Mouse (Mus musculus) embryonic facial prominence, embryonic 13.5 days (tissue): ENCODE data around the gene Gmcl1. TPM values are rescaled to one million over a fixed set of nuclear protein-coding genes. Genes with fewer than 3 reads are reported as not detected.

Experiments used
- ATAC-seq: fragments of 200-750 bp; cut with Nextera tagmentation; 2 replicates; pipeline ENCODE4 v1.8.0; 2017; ENCODE audit warnings: low read depth; ENCODE audit not compliant: insufficient number of reproducible peaks, insufficient read depth, low FRiP score, low TSS enrichment
- H3K27ac ChIP-seq: fragments of 300-500 bp; sonication (generic); 2 replicates; pipeline ENCODE4 v1.5.1; 2015; ENCODE audit warnings: moderate library complexity, mild to moderate bottlenecking, inconsistent platforms
- H3K27me3 ChIP-seq: fragments of 300-500 bp; sonication (generic); 2 replicates; pipeline ENCODE4 v1.6.1; 2015; ENCODE audit warnings: mild to moderate bottlenecking, inconsistent platforms
- H3K36me3 ChIP-seq: fragments of 300-500 bp; sonication (generic); 2 replicates; pipeline ENCODE4 v1.6.1; 2015; ENCODE audit warnings: mild to moderate bottlenecking, inconsistent platforms
- H3K4me1 ChIP-seq: fragments of 300-500 bp; sonication (generic); 2 replicates; pipeline ENCODE4 v1.6.1; 2015; ENCODE audit warnings: inconsistent platforms
- H3K4me2 ChIP-seq: fragments of 300-500 bp; sonication (generic); 2 replicates; pipeline ENCODE4 v1.6.1; 2015; ENCODE audit warnings: moderate library complexity, mild to moderate bottlenecking, inconsistent platforms
- H3K4me3 ChIP-seq: fragments of 300-500 bp; sonication (generic); 2 replicates; pipeline ENCODE4 v1.5.1; 2015; ENCODE audit warnings: mild to moderate bottlenecking, inconsistent platforms
- H3K9ac ChIP-seq: fragments of 300-500 bp; sonication (generic); 2 replicates; pipeline ENCODE4 v1.6.1; 2015; ENCODE audit warnings: mild to moderate bottlenecking, inconsistent platforms
- H3K9me3 ChIP-seq: fragments of 300-500 bp; sonication (generic); 2 replicates; pipeline ENCODE4 v1.6.1; 2016; ENCODE audit warnings: inconsistent platforms
- WGBS: fragments of 180-500 bp; shearing (Covaris S2); methylation state at CpG from one replicate; pipeline ENCODE4 v1.1.7; 2015; ENCODE audit warnings: mixed read lengths; 5-methylcytosine and 5-hydroxymethylcytosine counted together
- polyA plus RNA-seq: library from polyadenylated mRNA; unstranded; fragments of >200 nt; fragmentation: Nextera tagmentation; extraction: Ambion mirVana; gene quantifications from 2 replicates; pipeline ENCODE4 v1.2.1, GENCODE M21; 2015

Gmcl1 gene
- polyA plus RNA-seq, 1 experiment from 2014 or later, result 48.6 TPM

- Histone ChIP-seq H3K36me3 (peaks cover 68% of the 10 kb centered on the region), H3K9ac (no peak overlapping the region), H3K4me3 (no peak overlapping the region), H3K27me3 (no peaks in the 10 kb centered on the region), H3K9me3 (no peaks in the 10 kb centered on the region), H3K4me1 (no peaks in the 10 kb centered on the region), H3K27ac (no peak overlapping the region), H3K4me2 (no peak overlapping the region)
- 76% methylated on average over 9 of the region's 9 CpGs for WGBS
- ATAC-seq, result no peak
Measured at GRCm38 (mm10) chr6:86654270-86654916, 78.8 kb downstream of the Gmcl1 start.

- no peak for ATAC-seq
- no peaks in the 10 kb centered on the region for H3K27me3 ChIP-seq
- H3K27ac ChIP-seq, result no peak overlapping the region
- no peaks in the 10 kb centered on the region for H3K4me1 ChIP-seq
- peaks cover 71% of the 10 kb centered on the region for H3K36me3 ChIP-seq
- 88% methylated on average over 6 of the region's 6 CpGs for WGBS
- no peak overlapping the region for H3K9ac ChIP-seq
- no peaks in the 10 kb centered on the region for H3K9me3 ChIP-seq
- H3K4me3 ChIP-seq, result no peak overlapping the region
- no peak overlapping the region for H3K4me2 ChIP-seq
Measured at GRCm38 (mm10) chr6:86653026-86653425, 80.2 kb downstream of the Gmcl1 start.

GRCm38 (mm10) chr6:86646143-86646542 is 87.0 kb downstream of the Gmcl1 start:
- Histone ChIP-seq H3K4me1 (no peaks in the 10 kb centered on the region), H3K27me3 (no peaks in the 10 kb centered on the region), H3K36me3 (peaks cover 29% of the 10 kb centered on the region), H3K4me3 (no peak overlapping the region), H3K27ac (no peak overlapping the region), H3K9me3 (no peaks in the 10 kb centered on the region), H3K4me2 (no peak overlapping the region), H3K9ac (no peak overlapping the region)
- 75% methylated on average over 7 of the region's 7 CpGs for WGBS
- no peak for ATAC-seq

- WGBS, result 77% methylated on average over 4 of the region's 4 CpGs
Measured at GRCm38 (mm10) chr6:86645551-86645950, 87.6 kb downstream of the Gmcl1 start.

GRCm38 (mm10) chr6:86644775-86645400 is 88.3 kb downstream of the Gmcl1 start:
- H3K9ac ChIP-seq, result no peak overlapping the region
- H3K4me2 ChIP-seq, result no peak overlapping the region
- H3K27me3 ChIP-seq, result no peaks in the 10 kb centered on the region
- no peaks in the 10 kb centered on the region for H3K9me3 ChIP-seq
- no peaks in the 10 kb centered on the region for H3K4me1 ChIP-seq
- no peak for ATAC-seq
- H3K27ac ChIP-seq, result no peak overlapping the region
- no peak overlapping the region for H3K4me3 ChIP-seq
- peaks cover 17% of the 10 kb centered on the region for H3K36me3 ChIP-seq
- WGBS, result 80% methylated on average over 3 of the region's 3 CpGs

More at GRCm38 (mm10) chr6:86645551-86645950, 87.6 kb downstream of the Gmcl1 start:
- Histone ChIP-seq H3K36me3 (peaks cover 24% of the 10 kb centered on the region), H3K4me1 (no peaks in the 10 kb centered on the region), H3K27ac (no peak overlapping the region), H3K4me3 (no peak overlapping the region), H3K9ac (no peak overlapping the region), H3K9me3 (no peaks in the 10 kb centered on the region), H3K27me3 (no peaks in the 10 kb centered on the region), H3K4me2 (no peak overlapping the region)
- no peak for ATAC-seq

Other genes with a start within 250 kb of the Gmcl1 start
- gene Pcbp1, start 207.1 kb downstream of the Gmcl1 start, polyA plus RNA-seq, result 270 and 423 TPM in 2 replicates
- 12.1 and 13.4 TPM in 2 replicates for gene Asprv1, start 105.2 kb downstream of the Gmcl1 start, polyA plus RNA-seq
- gene Mxd1, start 64.2 kb downstream of the Gmcl1 start, polyA plus RNA-seq, result 12.8 and 14.9 TPM in 2 replicates
- gene Snrnp27, start 48.9 kb downstream of the Gmcl1 start, polyA plus RNA-seq, result 137 and 148 TPM in 2 replicates
- 32.5 and 34.7 TPM in 2 replicates for gene Anxa4, start 60.2 kb upstream of the Gmcl1 start, polyA plus RNA-seq
- gene Aak1, start 116.1 kb upstream of the Gmcl1 start, polyA plus RNA-seq, result 16.9 and 19.0 TPM in 2 replicates